Mouse (Mus musculus): ENCODE data around the gene Cpne6. TPM values are rescaled to one million over a fixed set of nuclear protein-coding genes. Genes with fewer than 3 reads are reported as not detected.

The Cpne6 gene
- polyA plus RNA-seq (2015; fragmentation: Nextera tagmentation; extraction: Ambion mirVana) = 6.4 and 9.9 TPM in 2 replicates

DNA sequence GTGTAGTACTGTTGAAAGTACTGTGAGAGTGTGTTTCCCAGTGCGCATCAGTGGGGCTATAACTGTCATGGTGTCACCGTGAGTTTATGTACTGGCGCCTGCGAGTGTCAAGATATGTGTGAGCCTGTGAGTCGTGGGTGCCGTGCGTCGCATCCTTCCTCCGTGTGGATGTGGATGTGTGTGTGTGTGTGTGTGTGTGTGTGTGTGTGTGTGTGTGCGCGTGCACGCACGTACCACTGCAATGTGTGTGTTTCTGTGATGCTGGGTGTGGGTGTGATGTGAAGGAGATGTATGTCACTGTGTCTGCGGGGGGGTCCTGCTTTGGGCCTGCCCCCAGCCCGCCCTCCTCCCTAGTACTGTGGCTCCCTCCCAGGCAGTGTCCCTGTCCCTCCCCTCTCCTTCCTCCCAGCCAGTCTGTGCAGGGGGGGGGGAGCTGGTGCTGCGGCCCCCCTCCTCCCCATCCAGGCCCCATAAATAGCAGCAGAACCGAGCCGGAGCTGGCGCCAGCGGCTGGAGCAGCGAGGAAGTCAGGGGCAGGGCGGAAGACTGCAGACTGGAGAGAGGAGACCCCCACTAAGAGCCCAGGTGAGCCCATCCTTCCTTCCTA lies at the start of gene Cpne6:
Gene Cpne6 (plus strand): TSS at position 321 of the 607 bp plus-strand sequence.
- peaks cover 16% of the 10 kb centered on the region for H3K4me1 ChIP-seq (replicated peaks)
- H3K9me3 ChIP-seq = no peaks in the 10 kb centered on the region
- peaks cover 3% of the 10 kb centered on the region; the same call in 1 of the 2 replicates for H3K36me3 ChIP-seq
- peak within 1 kb of the TSS; percentile 7; the same call in 1 of the 2 replicates for H3K4me2 ChIP-seq
- no peak within 1 kb of the TSS for H3K9ac ChIP-seq
- peak; percentile 40; the same call in 1 of the 2 replicates for ATAC-seq (ENCODE audit: low FRiP score, low read depth)
- 77% methylated on average over 22 of the region's 22 CpGs for WGBS
- no peak within 1 kb of the TSS for H3K27ac ChIP-seq (replicated peaks)
- no peak within 1 kb of the TSS for H3K4me3 ChIP-seq
- no peaks in the 10 kb centered on the region for H3K27me3 ChIP-seq

DNA sequence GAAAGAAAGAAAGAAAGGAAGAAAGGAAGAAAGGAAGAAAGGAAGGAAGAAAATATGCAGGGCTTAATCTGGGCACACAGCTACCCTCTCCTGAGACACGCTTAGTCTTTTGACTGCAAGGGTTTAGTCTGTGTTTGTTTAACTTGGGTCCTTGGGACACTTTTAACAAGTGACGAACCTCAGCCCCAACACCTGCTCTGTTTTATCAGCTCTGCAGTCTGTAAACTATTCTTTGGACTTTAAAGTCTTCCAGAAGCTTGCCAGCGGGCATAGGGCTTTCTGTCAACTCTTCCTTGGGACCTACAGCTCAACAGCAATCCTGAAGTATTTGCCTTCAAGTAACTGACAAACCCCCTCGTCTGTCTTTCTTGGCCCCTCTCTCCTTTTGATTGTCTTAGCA lies 48.5 kb upstream of the Cpne6 start:
- no peak overlapping the region for H3K27ac ChIP-seq (replicated peaks)
- no peaks in the 10 kb centered on the region for H3K9me3 ChIP-seq
- H3K4me1 ChIP-seq (replicated peaks) = no peaks in the 10 kb centered on the region
- H3K36me3 ChIP-seq = no peaks in the 10 kb centered on the region
- no peak overlapping the region for H3K4me3 ChIP-seq
- H3K9ac ChIP-seq = no peak overlapping the region
- H3K4me2 ChIP-seq = no peak overlapping the region
- WGBS = 72% methylated on average over 4 of the region's 4 CpGs
- no peak for ATAC-seq (ENCODE audit: low FRiP score, low read depth)
- H3K27me3 ChIP-seq = no peaks in the 10 kb centered on the region

DNA sequence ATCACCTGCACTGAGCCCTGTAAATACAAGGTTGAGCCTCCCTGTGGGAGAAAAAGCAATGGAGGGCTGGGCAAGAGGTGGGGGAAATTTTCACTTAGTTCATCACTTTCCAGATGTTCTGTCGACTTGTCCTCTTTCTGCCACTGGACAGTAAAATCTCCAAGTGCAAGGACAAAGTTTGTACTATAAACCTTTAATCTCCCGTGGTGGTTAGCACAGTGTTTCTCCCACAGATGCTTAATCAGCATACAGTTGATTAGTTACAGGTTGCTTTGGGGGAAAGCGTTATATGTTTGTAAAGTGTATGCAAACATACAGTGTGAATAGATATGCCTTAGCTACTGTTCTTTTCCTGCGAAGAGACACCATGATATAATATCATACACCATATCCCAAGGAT lies 43.8 kb upstream of the Cpne6 start:
- Histone ChIP-seq H3K27ac (replicated peaks) (no peak overlapping the region), H3K27me3 (no peaks in the 10 kb centered on the region), H3K36me3 (no peaks in the 10 kb centered on the region), H3K9me3 (no peaks in the 10 kb centered on the region), H3K9ac (no peak overlapping the region), H3K4me3 (no peak overlapping the region), H3K4me1 (replicated peaks) (no peaks in the 10 kb centered on the region), H3K4me2 (no peak overlapping the region)
- WGBS = 80% methylated on average over 4 of the region's 4 CpGs
- ATAC-seq (ENCODE audit: low FRiP score, low read depth) = no peak

- Histone ChIP-seq H3K4me3 (no peak overlapping the region), H3K4me1 (replicated peaks) (no peaks in the 10 kb centered on the region), H3K27ac (replicated peaks) (no peak overlapping the region), H3K27me3 (no peaks in the 10 kb centered on the region), H3K4me2 (no peak overlapping the region), H3K36me3 (no peaks in the 10 kb centered on the region), H3K9me3 (no peaks in the 10 kb centered on the region), H3K9ac (no peak overlapping the region)
- 84% methylated on average over 7 of the region's 7 CpGs for WGBS
- no peak for ATAC-seq (ENCODE audit: low FRiP score, low read depth)
Observed at GRCm38 (mm10) chr14:55467108-55467507, 43.1 kb upstream of the Cpne6 start.

DNA sequence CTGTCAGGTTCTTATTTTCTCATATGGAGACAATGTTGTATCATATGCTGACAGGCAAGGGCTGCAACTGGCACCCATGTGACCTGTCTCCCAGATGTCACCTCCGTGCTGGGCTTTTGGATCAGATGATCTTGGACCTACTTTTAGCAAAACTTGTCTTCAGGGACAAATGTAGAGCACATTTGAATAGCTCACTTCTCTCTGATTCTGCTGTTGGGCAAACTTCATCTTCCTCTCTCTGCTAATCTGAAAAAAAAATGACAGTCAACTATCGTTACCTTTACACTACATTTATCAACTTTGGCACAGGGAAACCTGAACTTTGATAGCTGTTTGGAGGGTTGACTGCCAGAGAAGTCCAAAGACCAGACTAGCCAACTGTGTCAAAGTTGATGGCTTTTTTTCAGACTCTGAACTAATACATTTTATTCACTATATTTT lies 41.9 kb upstream of the Cpne6 start:
- H3K9ac ChIP-seq = no peak overlapping the region
- H3K27ac ChIP-seq (replicated peaks) = no peak overlapping the region
- WGBS = 92% methylated on average over 2 of the region's 2 CpGs
- no peak overlapping the region for H3K4me2 ChIP-seq
- H3K4me3 ChIP-seq = no peak overlapping the region
- no peaks in the 10 kb centered on the region for H3K9me3 ChIP-seq
- H3K4me1 ChIP-seq (replicated peaks) = no peaks in the 10 kb centered on the region
- ATAC-seq (ENCODE audit: low FRiP score, low read depth) = no peak
- no peaks in the 10 kb centered on the region for H3K36me3 ChIP-seq
- no peaks in the 10 kb centered on the region for H3K27me3 ChIP-seq

DNA sequence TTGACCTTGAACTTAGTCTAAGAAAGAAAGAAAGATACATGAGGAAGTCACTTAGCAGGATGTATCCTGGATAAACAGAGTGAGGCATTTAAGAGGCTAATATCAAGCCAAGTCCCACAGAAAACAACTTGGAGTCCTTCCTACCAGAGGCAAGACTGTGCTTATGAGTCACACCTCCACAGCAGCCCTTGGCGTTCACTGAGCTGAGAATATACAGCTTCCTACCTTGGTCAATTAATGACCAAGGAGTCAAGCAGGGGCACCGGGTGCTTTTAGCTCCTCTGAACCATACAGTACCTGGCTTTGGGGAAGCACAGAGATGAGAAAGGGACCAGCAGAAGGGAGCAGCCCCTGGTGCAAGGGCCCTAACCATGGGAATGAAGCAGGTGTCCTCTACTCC lies 41.2 kb upstream of the Cpne6 start:
- ATAC-seq (ENCODE audit: low FRiP score, low read depth) = no peak
- Histone ChIP-seq H3K27ac (replicated peaks) (no peak overlapping the region), H3K4me2 (no peak overlapping the region), H3K27me3 (no peaks in the 10 kb centered on the region), H3K9me3 (no peaks in the 10 kb centered on the region), H3K9ac (no peak overlapping the region), H3K4me3 (no peak overlapping the region), H3K4me1 (replicated peaks) (no peaks in the 10 kb centered on the region), H3K36me3 (no peaks in the 10 kb centered on the region)
- WGBS = 88% methylated on average over 2 of the region's 2 CpGs

DNA sequence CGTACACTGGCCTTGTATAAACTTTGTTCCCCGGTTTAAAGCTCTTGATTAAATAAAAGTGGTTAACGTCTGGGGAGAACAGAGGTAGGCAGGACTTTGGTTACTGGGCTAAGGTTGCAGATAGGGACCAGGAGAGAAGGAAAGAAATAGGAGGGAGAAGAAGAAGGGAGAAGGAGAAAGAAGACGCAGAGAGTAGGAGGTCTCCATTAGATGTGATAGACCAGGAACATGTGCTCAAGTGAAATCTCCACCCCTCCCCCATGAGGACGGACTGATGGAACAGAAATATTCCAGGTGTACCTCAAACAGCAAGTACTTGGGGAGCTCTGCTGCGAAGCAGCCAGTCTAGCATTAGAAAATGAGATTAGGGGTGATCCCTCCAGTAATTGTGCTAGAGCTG lies 40.4 kb upstream of the Cpne6 start:
- no peaks in the 10 kb centered on the region for H3K4me1 ChIP-seq (replicated peaks)
- WGBS = 91% methylated on average over 6 of the region's 6 CpGs
- H3K4me3 ChIP-seq = no peak overlapping the region
- no peaks in the 10 kb centered on the region for H3K27me3 ChIP-seq
- no peak overlapping the region for H3K9ac ChIP-seq
- H3K36me3 ChIP-seq = no peaks in the 10 kb centered on the region
- H3K9me3 ChIP-seq = no peaks in the 10 kb centered on the region
- no peak overlapping the region for H3K27ac ChIP-seq (replicated peaks)
- H3K4me2 ChIP-seq = no peak overlapping the region
- ATAC-seq (ENCODE audit: low FRiP score, low read depth) = no peak

DNA sequence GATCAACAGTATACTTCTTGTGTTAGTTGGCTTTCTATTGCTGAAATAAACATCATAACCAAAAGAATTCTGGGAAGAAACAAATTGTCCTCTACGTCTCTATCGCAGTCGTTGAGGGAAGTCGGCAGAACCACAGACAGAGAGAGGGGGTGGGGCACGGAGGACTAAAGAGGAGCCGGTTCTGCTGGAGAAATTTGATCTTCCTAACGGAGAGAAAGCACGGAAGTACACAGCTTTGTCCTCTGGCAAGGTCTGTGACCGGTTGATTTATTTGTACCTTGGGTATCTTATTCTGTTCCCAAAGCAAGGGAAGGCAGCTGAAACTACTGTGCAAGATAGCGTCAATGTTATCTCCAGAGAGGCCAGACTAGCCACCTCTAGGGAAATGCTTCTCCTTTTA lies 39.4 kb upstream of the Cpne6 start:
- WGBS = 15% methylated on average over 10 of the region's 10 CpGs
- H3K4me1 ChIP-seq (replicated peaks) = no peaks in the 10 kb centered on the region
- H3K4me3 ChIP-seq = no peak overlapping the region
- H3K36me3 ChIP-seq = no peaks in the 10 kb centered on the region
- H3K4me2 ChIP-seq = 0 out of 2 replicates have a peak overlapping the region, but pooled peaks have one; percentile 5
- H3K27me3 ChIP-seq = no peaks in the 10 kb centered on the region
- no peaks in the 10 kb centered on the region for H3K9me3 ChIP-seq
- no peak overlapping the region for H3K9ac ChIP-seq
- ATAC-seq (ENCODE audit: low FRiP score, low read depth) = no peak
- no peak overlapping the region for H3K27ac ChIP-seq (replicated peaks)

GRCm38 (mm10) chr14:55475654-55476053 lies 34.6 kb upstream of the Cpne6 start:
- Histone ChIP-seq H3K4me3 (no peak overlapping the region), H3K36me3 (no peaks in the 10 kb centered on the region), H3K4me2 (no peak overlapping the region), H3K27ac (replicated peaks) (no peak overlapping the region), H3K9ac (no peak overlapping the region), H3K4me1 (replicated peaks) (peaks cover 11% of the 10 kb centered on the region; the same call in 1 of the 2 replicates), H3K9me3 (no peaks in the 10 kb centered on the region), H3K27me3 (no peaks in the 10 kb centered on the region)
- WGBS = 50% methylated on average over 2 of the region's 2 CpGs
- no peak for ATAC-seq (ENCODE audit: low FRiP score, low read depth)

- ATAC-seq (ENCODE audit: low FRiP score, low read depth) = no peak
- Histone ChIP-seq H3K4me3 (no peak overlapping the region), H3K4me1 (replicated peaks) (peaks cover 11% of the 10 kb centered on the region; the same call in 1 of the 2 replicates), H3K4me2 (no peak overlapping the region), H3K27ac (replicated peaks) (no peak overlapping the region), H3K36me3 (no peaks in the 10 kb centered on the region), H3K9ac (no peak overlapping the region), H3K27me3 (no peaks in the 10 kb centered on the region), H3K9me3 (no peaks in the 10 kb centered on the region)
- WGBS = 100% methylated on average over 1 of the region's 1 CpGs
Observed at GRCm38 (mm10) chr14:55477421-55477820, 32.8 kb upstream of the Cpne6 start.

GRCm38 (mm10) chr14:55477829-55478228 lies 32.4 kb upstream of the Cpne6 start:
- no peaks in the 10 kb centered on the region for H3K9me3 ChIP-seq
- H3K4me1 ChIP-seq (replicated peaks) = peaks cover 11% of the 10 kb centered on the region; the same call in 1 of the 2 replicates
- no peak overlapping the region for H3K9ac ChIP-seq
- no peaks in the 10 kb centered on the region for H3K36me3 ChIP-seq
- H3K4me2 ChIP-seq = no peak overlapping the region
- ATAC-seq (ENCODE audit: low FRiP score, low read depth) = no peak
- 94% methylated on average over 5 of the region's 5 CpGs for WGBS
- H3K27ac ChIP-seq (replicated peaks) = no peak overlapping the region
- no peak overlapping the region for H3K4me3 ChIP-seq
- no peaks in the 10 kb centered on the region for H3K27me3 ChIP-seq

DNA sequence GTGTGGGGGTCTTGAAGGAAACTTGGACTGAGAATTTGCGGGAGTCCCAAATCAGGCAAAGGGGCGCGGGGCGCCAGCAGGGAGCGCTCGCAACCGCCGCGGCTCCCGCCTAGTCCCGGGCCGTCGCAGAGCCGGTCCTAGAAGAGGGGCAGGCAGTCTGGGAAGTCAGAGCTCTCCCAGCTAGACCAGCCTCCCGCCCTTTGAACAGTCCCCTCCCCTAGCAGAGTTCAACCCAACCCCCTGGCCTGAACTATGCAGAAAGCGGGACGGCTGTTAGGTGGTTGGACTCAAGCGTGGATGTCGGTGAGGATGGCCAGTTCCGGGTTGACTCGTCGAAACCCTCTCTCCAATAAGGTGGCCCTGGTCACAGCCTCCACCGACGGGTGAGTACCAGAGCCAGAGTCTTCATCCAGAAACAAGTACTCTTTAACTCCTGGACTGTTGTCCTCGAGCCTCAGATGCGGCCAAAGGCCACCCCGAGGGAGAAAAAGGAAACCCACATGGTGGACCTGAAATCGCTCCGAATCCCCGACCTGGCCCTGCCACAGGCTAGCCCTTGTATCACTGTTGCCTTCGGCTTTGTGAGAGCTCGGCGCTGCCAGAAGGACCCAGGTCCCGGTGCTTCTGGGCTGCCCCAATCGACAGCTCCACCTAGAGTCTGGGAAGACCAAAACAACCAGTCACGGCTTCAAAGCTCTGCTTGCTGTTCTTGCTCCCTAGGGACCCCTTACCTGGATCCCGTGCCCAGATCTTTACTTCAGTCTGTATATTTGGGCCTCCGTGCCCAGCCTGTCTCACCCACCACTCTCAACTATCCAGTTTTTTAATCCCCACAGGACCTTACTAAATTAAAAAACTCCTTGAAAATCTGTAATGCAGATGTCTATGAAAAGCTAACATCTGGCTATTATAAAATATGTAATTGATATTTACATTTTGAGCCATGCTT lies 31.3 kb upstream of the Cpne6 start, which contains the start of gene Dhrs4:
Gene Dhrs4 (plus strand): TSS at position 108 of the 949 bp plus-strand sequence.
- peak; percentile 93 for ATAC-seq (ENCODE audit: low FRiP score, low read depth)
- Histone ChIP-seq H3K27me3 (no peaks in the 10 kb centered on the region), H3K4me1 (replicated peaks) (peaks cover 11% of the 10 kb centered on the region; the same call in 1 of the 2 replicates), H3K4me3 (peak within 1 kb of the TSS; percentile 54), H3K4me2 (peak within 1 kb of the TSS; percentile 62), H3K9ac (peak within 1 kb of the TSS; percentile 55), H3K27ac (replicated peaks) (peak within 1 kb of the TSS; percentile 60), H3K9me3 (no peaks in the 10 kb centered on the region), H3K36me3 (no peaks in the 10 kb centered on the region)
- under 1% methylated on average over 38 of the region's 38 CpGs for WGBS
